Mouse (Mus musculus): Measurements from ENCODE around the gene Ifnl3.

The Ifnl3 gene

GRCm38 (mm10) chr7:28547154-28547553, 24.5 kb downstream of the Ifnl3 start, which contains the start of gene Nccrp1:
TSS of gene Nccrp1 (minus strand) at chr7:28547254.
- DNase-seq, result peak in 1 of 2 experiments; percentile 44

GRCm38 (mm10) chr7:28547628-28548027, 25.0 kb downstream of the Ifnl3 start:
- DNase-seq, result no peak

- no peak for DNase-seq
Observed at GRCm38 (mm10) chr7:28553076-28553475, 30.4 kb downstream of the Ifnl3 start.

GRCm38 (mm10) chr7:28555939-28556535, 33.4 kb downstream of the Ifnl3 start:
- no peak for DNase-seq

GRCm38 (mm10) chr7:28557069-28557468, 34.4 kb downstream of the Ifnl3 start:
- no peak for DNase-seq

GRCm38 (mm10) chr7:28557708-28558107, 35.1 kb downstream of the Ifnl3 start:
- no peak for DNase-seq

GRCm38 (mm10) chr7:28558486-28558885, 35.9 kb downstream of the Ifnl3 start:
- peak; percentile 77 to 87 for DNase-seq

- no peak for DNase-seq
Observed at GRCm38 (mm10) chr7:28560856-28561255, 38.2 kb downstream of the Ifnl3 start.

GRCm38 (mm10) chr7:28561967-28562366, 39.3 kb downstream of the Ifnl3 start:
- no peak for DNase-seq

GRCm38 (mm10) chr7:28562371-28562770, 39.7 kb downstream of the Ifnl3 start:
- DNase-seq, result no peak

GRCm38 (mm10) chr7:28562951-28563350, 40.3 kb downstream of the Ifnl3 start:
- DNase-seq, result no peak

- no peak for DNase-seq
Observed at GRCm38 (mm10) chr7:28565407-28565806, 42.8 kb downstream of the Ifnl3 start.

- no peak for DNase-seq
Observed at GRCm38 (mm10) chr7:28567539-28567938, 44.9 kb downstream of the Ifnl3 start.

GRCm38 (mm10) chr7:28568253-28568652, 45.6 kb downstream of the Ifnl3 start:
- peak; percentile 64 to 79 for DNase-seq

- peak; percentile 95 to 96 for DNase-seq
Observed at GRCm38 (mm10) chr7:28570291-28570981, 47.8 kb downstream of the Ifnl3 start.

GRCm38 (mm10) chr7:28570982-28571682, 48.5 kb downstream of the Ifnl3 start:
- peak; percentile 64 to 68 for DNase-seq

GRCm38 (mm10) chr7:28572689-28573088, 50.1 kb downstream of the Ifnl3 start:
- peak; percentile 63 to 79 for DNase-seq

GRCm38 (mm10) chr7:28573236-28573635, 50.6 kb downstream of the Ifnl3 start:
- DNase-seq, result peak; percentile 32 to 64
